Mouse (Mus musculus) CH12.LX (cell line): ENCODE data around the gene Snx32. TPM values are rescaled to one million over a fixed set of nuclear protein-coding genes. Genes with fewer than 3 reads are reported as not detected.

ENCODE experiments used
- DNase-seq: peaks from one replicate; pipeline ENCODE4 v3.0.0-alpha.2; 2013; ENCODE audit errors: extremely low read depth
- H3K27ac ChIP-seq: 2 replicates; pipeline ENCODE4 v1.5.1; 2012; ENCODE audit warnings: low read depth, mild to moderate bottlenecking, control low read depth, moderate library complexity; ENCODE audit not compliant: insufficient read depth
- H3K27me3 ChIP-seq: replicated peaks from 2 replicates; pipeline ENCODE3; 2012; ENCODE audit warnings: inconsistent platforms
- H3K36me3 ChIP-seq, 2 experiments: replicated peaks in 1 of 2; 2 replicates each; pipeline versions ENCODE3 to v1.6.1; 2012; ENCODE audit warnings: inconsistent platforms in 1 of 2, low read length in 1 of 2, mild to moderate bottlenecking in 1 of 2, mixed read lengths in 1 of 2, moderate library complexity in 1 of 2; ENCODE audit not compliant: control insufficient read depth in 1 of 2, insufficient read depth in 1 of 2
- H3K4me1 ChIP-seq, 2 experiments: 2 replicates each; pipeline ENCODE4 v1.6.1; 2012; ENCODE audit warnings: inconsistent platforms in 1 of 2, moderate library complexity in 1 of 2; ENCODE audit not compliant: insufficient read depth in 2 of 2, control insufficient read depth in 1 of 2
- H3K4me2 ChIP-seq: 2 replicates; pipeline ENCODE4 v1.6.1; 2012; ENCODE audit warnings: low read depth, mild to moderate bottlenecking, control low read depth; ENCODE audit not compliant: poor library complexity, insufficient read depth, severe bottlenecking
- H3K4me3 ChIP-seq, 3 experiments: fragments of 150-350 bp in 1 of 3; sonication (generic) in 1 of 3; replicated peaks in 1 of 3; 2 replicates each; pipeline versions ENCODE3 to v1.5.1; 2011 to 2012; ENCODE audit warnings: low read depth in 2 of 3, low read length in 2 of 3, mild to moderate bottlenecking in 2 of 3, moderate library complexity in 2 of 3, control low read depth in 1 of 3, improper control_type of control experiment in 1 of 3, inconsistent platforms in 1 of 3, mixed read lengths in 1 of 3; ENCODE audit not compliant: poor library complexity in 1 of 3
- H3K79me2 ChIP-seq: replicated peaks from 2 replicates; pipeline ENCODE4 v1.6.1; 2012; ENCODE audit warnings: mild to moderate bottlenecking, moderate library complexity; ENCODE audit not compliant: control insufficient read depth, poor library complexity, insufficient read depth, severe bottlenecking; ENCODE audit errors: extremely low read depth
- H3K9ac ChIP-seq: 2 replicates; pipeline ENCODE4 v1.6.1; 2012; ENCODE audit warnings: low read depth, mild to moderate bottlenecking, control low read depth, moderate library complexity; ENCODE audit not compliant: insufficient read depth
- H3K9me3 ChIP-seq: replicated peaks from 2 replicates; pipeline ENCODE3; 2012; ENCODE audit warnings: low read length, inconsistent platforms, mixed read lengths
- BHLHE40 ChIP-seq: IDR thresholded peaks from 2 replicates; pipeline ENCODE4 v1.6.1; 2011; ENCODE audit warnings: mild to moderate bottlenecking, low read depth, low read length, improper control_type of control experiment
- E2F4 ChIP-seq: IDR thresholded peaks from 2 replicates; pipeline ENCODE4 v1.6.1; 2011; ENCODE audit warnings: low read depth, low read length, improper control_type of control experiment; ENCODE audit not compliant: insufficient replicate concordance
- ETS1 ChIP-seq: conservative IDR thresholded peaks from 2 replicates; pipeline ENCODE4 v1.6.1; 2012; ENCODE audit warnings: low read depth, mild to moderate bottlenecking, inconsistent platforms, low read length, improper control_type of control experiment, moderate library complexity
- JUND ChIP-seq: conservative IDR thresholded peaks from 2 replicates; pipeline ENCODE4 v1.6.1; 2011; ENCODE audit warnings: low read depth, low read length, improper control_type of control experiment
- KAT2A ChIP-seq: IDR thresholded peaks from 2 replicates; pipeline ENCODE4 v1.6.1; 2012; ENCODE audit warnings: low read length, improper control_type of control experiment, inconsistent platforms; ENCODE audit not compliant: insufficient replicate concordance
- MAZ ChIP-seq: IDR thresholded peaks from 2 replicates; pipeline ENCODE4 v1.6.1; 2012; ENCODE audit warnings: low read depth, mild to moderate bottlenecking, inconsistent platforms, low read length, improper control_type of control experiment, moderate library complexity
- MXI1 ChIP-seq: IDR thresholded peaks from 2 replicates; pipeline ENCODE4 v1.6.1; 2011; ENCODE audit warnings: mild to moderate bottlenecking, low read depth, low read length, improper control_type of control experiment
- NRF1 ChIP-seq: IDR thresholded peaks from 2 replicates; pipeline ENCODE4 v1.6.1; 2014; ENCODE audit warnings: low read depth, mild to moderate bottlenecking, inconsistent platforms, low read length, improper control_type of control experiment, moderate library complexity
- PAX5 ChIP-seq: IDR thresholded peaks from 2 replicates; pipeline ENCODE4 v1.6.1; 2012; ENCODE audit warnings: low read length, inconsistent platforms, mixed read lengths
- POLR2A ChIP-seq: IDR thresholded peaks from 2 replicates; pipeline ENCODE4 v1.6.1; 2011; ENCODE audit warnings: low read depth, mild to moderate bottlenecking, improper control_type of control experiment, low read length
- POLR2AphosphoS2 ChIP-seq: IDR thresholded peaks from 2 replicates; pipeline ENCODE4 v1.6.1; 2011; ENCODE audit warnings: low read depth, low read length, improper control_type of control experiment
- RAD21 ChIP-seq: IDR thresholded peaks from 2 replicates; pipeline ENCODE4 v1.6.1; 2011; ENCODE audit warnings: low read depth, mild to moderate bottlenecking, low read length, improper control_type of control experiment, moderate library complexity
- TCF12 ChIP-seq: IDR thresholded peaks from 2 replicates; pipeline ENCODE4 v1.6.1; 2014; ENCODE audit warnings: low read depth, mild to moderate bottlenecking, inconsistent platforms, low read length, improper control_type of control experiment
- ZC3H11A ChIP-seq: IDR thresholded peaks from 2 replicates; pipeline ENCODE4 v1.6.1; 2012; ENCODE audit warnings: low read depth, mild to moderate bottlenecking, inconsistent platforms, low read length, improper control_type of control experiment
- ZKSCAN1 ChIP-seq: IDR thresholded peaks from 2 replicates; pipeline ENCODE4 v1.6.1; 2012; ENCODE audit warnings: low read depth, inconsistent platforms, low read length, improper control_type of control experiment, borderline replicate concordance
- ZMIZ1 ChIP-seq: IDR thresholded peaks from 2 replicates; pipeline ENCODE4 v1.6.1; 2012; ENCODE audit warnings: low read depth, mild to moderate bottlenecking, inconsistent platforms, low read length, improper control_type of control experiment
- ZNF384 ChIP-seq: IDR thresholded peaks from 2 replicates; pipeline ENCODE4 v1.6.1; 2012; ENCODE audit warnings: low read depth, low read length, improper control_type of control experiment, inconsistent platforms
- dilution Hi-C: fragments of 300-500 bp; cut with MboI; formaldehyde crosslinking; loops from 2 replicates; pipeline ENCODE4 v1.14.3; 2020; ENCODE audit warnings: low sequenced_read_pairs; ENCODE audit not compliant: extremely low pct_unique_long_range_greater_than_20kb, extremely low pct_ligation_motif_present
- in situ Hi-C: fragments of 300-500 bp; cut with MboI; formaldehyde crosslinking; loops from 3 replicates; pipeline ENCODE4 v1.14.3; 2019; ENCODE audit warnings: low sequenced_read_pairs, low pct_ligation_motif_present, low pct_unique_long_range_greater_than_20kb, mixed read lengths
- polyA plus RNA-seq: library from polyadenylated mRNA; unstranded; fragments of >175 nt; gene quantifications from 2 replicates; pipeline ENCODE4 v1.2.1, GENCODE M21; 2012; ENCODE audit warnings: low read depth; ENCODE audit not compliant: insufficient read length
- total RNA-seq, 2 experiments: library from RNA; depleted of rRNA; stranded (reverse); fragments of 300-350 nt in 1 of 2; fragments of >200 nt in 1 of 2; gene quantifications; 2 replicates each; pipeline ENCODE4 v1.2.3; 2012 to 2014

Snx32 gene
- total and polyA plus RNA-seq, 3 experiments, result 0.75 to 2.7 (median 2.4) TPM

DNA sequence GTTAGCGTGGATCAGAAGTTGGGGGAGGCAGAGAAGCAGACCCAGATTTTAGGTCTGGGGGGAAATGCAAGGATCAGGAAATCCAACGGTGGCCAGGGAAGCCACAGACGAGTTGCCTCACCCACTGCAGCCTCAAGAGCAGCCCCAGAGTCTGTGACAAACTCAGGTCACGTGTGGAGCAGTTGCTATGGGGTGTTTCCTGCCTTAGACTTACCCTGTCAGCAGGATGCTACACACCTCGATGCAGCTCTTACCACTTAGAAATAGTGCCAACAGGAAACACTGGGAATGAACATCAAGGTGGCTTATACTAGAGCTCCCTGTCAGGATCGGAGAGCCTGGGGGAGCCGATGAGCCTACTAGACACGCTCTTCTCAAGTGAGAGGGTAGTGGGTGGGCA, 22.2 kb upstream of the Snx32 start:
- Histone ChIP-seq H3K79me2 (no peaks in the 10 kb centered on the region), H3K9me3 (no peaks in the 10 kb centered on the region), H3K9ac (no peak overlapping the region), H3K4me3 (no peak overlapping the region), H3K27ac (no peak overlapping the region), H3K27me3 (peaks cover 21% of the 10 kb centered on the region), H3K36me3 (no peaks in the 10 kb centered on the region), H3K4me2 (no peak overlapping the region), H3K4me1 (peaks cover 3 to 20% of the 10 kb centered on the region in 2 experiments; a peak in 3 of 4 replicates)
- no peak for TF ChIP-seq KAT2A
- TF ChIP-seq POLR2A, result no peak
- TF ChIP-seq RAD21, result no peak
- no peak for TF ChIP-seq ZKSCAN1
- TF ChIP-seq ETS1, result no peak
- TF ChIP-seq MXI1, result no peak
- no peak for TF ChIP-seq JUND
- TF ChIP-seq MAZ, result no peak
- no peak for TF ChIP-seq PAX5
- no peak for TF ChIP-seq ZC3H11A
- TF ChIP-seq E2F4, result no peak
- TF ChIP-seq BHLHE40, result no peak
- no peak for TF ChIP-seq POLR2AphosphoS2
- in situ Hi-C loops, result no loop called here
- DNase-seq, result no peak
- dilution Hi-C loops, result no loop called here

DNA sequence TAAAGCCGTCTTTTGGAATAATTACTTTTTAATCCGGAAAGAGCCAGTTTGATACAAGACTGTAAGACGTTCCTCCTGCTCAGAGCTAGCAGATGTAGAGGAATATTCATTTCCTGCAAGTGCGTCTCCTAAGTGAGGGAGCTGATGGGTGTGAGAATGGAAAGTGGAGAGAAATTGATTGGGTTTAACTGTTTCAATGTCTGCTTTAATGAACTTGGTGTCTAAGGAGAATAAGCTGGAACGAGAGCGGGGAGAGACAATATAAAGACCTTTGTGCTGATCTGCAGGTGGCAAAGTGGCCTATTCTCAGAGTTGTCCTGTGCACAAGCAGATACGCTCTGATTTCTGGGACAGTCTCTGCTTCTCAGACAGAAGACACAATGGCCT, 19.8 kb upstream of the Snx32 start:
- Histone ChIP-seq H3K4me2 (peak overlapping the region; percentile 100; the same call in 1 of the 2 replicates), H3K4me1 (peaks cover 10 to 33% of the 10 kb centered on the region in 2 experiments), H3K27ac (no peak overlapping the region), H3K27me3 (peaks cover 18% of the 10 kb centered on the region), H3K79me2 (no peaks in the 10 kb centered on the region), H3K4me3 (no peak overlapping the region), H3K36me3 (no peaks in the 10 kb centered on the region), H3K9ac (no peak overlapping the region), H3K9me3 (no peaks in the 10 kb centered on the region)
- TF ChIP-seq ZNF384 (no peak), ETS1 (no peak), ZKSCAN1 (no peak), ZMIZ1 (no peak), TCF12 (no peak), NRF1 (no peak), PAX5 (no peak)
- dilution Hi-C loops (no loop called here), in situ Hi-C loops (no loop called here)
- no peak for DNase-seq
